8 mouse cellular contexts compared by ENCODE assay signal in the genomic region with DNA sequence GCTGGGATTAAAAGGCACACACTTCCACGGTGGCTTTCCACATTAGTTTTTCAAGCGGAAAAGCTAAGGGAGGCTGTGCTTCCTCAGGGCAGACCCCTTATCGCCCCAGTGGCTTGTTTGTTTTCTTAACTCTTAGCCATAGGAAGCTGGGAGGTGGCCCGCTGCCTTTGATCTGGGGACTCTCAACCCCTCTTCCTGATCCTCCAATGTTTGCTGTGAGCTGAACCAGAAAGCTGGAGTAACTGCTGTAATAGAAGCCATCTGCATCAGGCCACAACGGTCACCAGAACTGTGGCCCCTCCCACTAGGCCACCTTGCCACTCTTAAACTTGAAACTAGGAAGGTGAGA. TPM values are rescaled to one million over a fixed set of nuclear protein-coding genes. Genes with fewer than 3 reads are reported as not detected.
DNase-seq lines count a peak whose midpoint lies in the region; ATAC-seq and TF ChIP-seq lines count a peak whose summit lies in the region.

A gene (plus strand): TSS at position 182 of the 349 bp plus-strand sequence.

- no peak for TF ChIP-seq CTCF in ES-Bruce4 (IDR thresholded peaks at IDR 0.05; ENCODE audit: low read depth, low read length)

- peak within 1 kb of the TSS; percentile 54; the same call in 1 of the 2 replicates for H3K9ac ChIP-seq in heart, embryonic 13.5 days
- peak within 1 kb of the TSS; percentile 89 for H3K9ac ChIP-seq in ES-Bruce4 (ENCODE audit: low read depth, poor library complexity, severe bottlenecking)
- no peak within 1 kb of the TSS for H3K9ac ChIP-seq in forebrain, embryonic 16.5 days (replicated peaks; ENCODE audit: low read depth, low read length)
- peak within 1 kb of the TSS; percentile 56 for H3K9ac ChIP-seq in liver, embryonic 11.5 days (ENCODE audit: low read depth, low read length)

- H3K27ac ChIP-seq in heart, embryonic 13.5 days (replicated peaks), result 0 out of 2 replicates have a peak within 1 kb of the TSS, but pooled peaks have one; percentile 6
- peak within 1 kb of the TSS; percentile 83 for H3K27ac ChIP-seq in ES-Bruce4 (ENCODE audit: insufficient read depth, low read length)
- no peak within 1 kb of the TSS for H3K27ac ChIP-seq in forebrain, embryonic 16.5 days (ENCODE audit: low read length)
- H3K27ac ChIP-seq in liver, embryonic 11.5 days (ENCODE audit: low read depth, low read length), result peak within 1 kb of the TSS; percentile 77

- H3K4me2 ChIP-seq in heart, embryonic 13.5 days, result peak within 1 kb of the TSS; percentile 65
- H3K4me2 ChIP-seq in forebrain, embryonic 16.5 days (ENCODE audit: low read length), result peak within 1 kb of the TSS; percentile 8; the same call in 1 of the 2 replicates
- H3K4me2 ChIP-seq in liver, embryonic 11.5 days, result peak within 1 kb of the TSS; percentile 33

- DNase-seq in heart, postnatal 4 days, result no peak
- DNase-seq in liver, embryonic 11.5 days (ENCODE audit: low spot score), result no peak
- no peak for DNase-seq in gastrocnemius, adult 18-20 months (ENCODE audit: low spot score)
- DNase-seq in testis, postnatal 10 days (ENCODE audit: low spot score), result no peak
- DNase-seq in left cerebral cortex, adult 9 months (ENCODE audit: low spot score in 2 of 2), result no peak

- WGBS in heart, embryonic 13.5 days, result 27% methylated on average over 5 of the region's 5 CpGs
- WGBS in forebrain, embryonic 16.5 days, result 18% methylated on average over 5 of the region's 5 CpGs
- 12% methylated on average over 5 of the region's 5 CpGs for WGBS in liver, embryonic 11.5 days

- no peak for TF ChIP-seq EP300 in ES-Bruce4 (IDR thresholded peaks at IDR 0.05; ENCODE audit: insufficient read depth, low read depth, low read length)

- ATAC-seq in heart, embryonic 13.5 days (ENCODE audit: extremely low read depth, insufficient number of reproducible peaks, low FRiP score, low TSS enrichment), result no peak
- no peak for ATAC-seq in forebrain, embryonic 16.5 days
- peak; percentile 24 for ATAC-seq in liver, embryonic 11.5 days (replicated peaks; ENCODE audit: low FRiP score)

- peak within 1 kb of the TSS; percentile 38 for H3K4me3 ChIP-seq in heart, embryonic 13.5 days
- peak within 1 kb of the TSS; percentile 79 for H3K4me3 ChIP-seq in ES-Bruce4 (ENCODE audit: low read depth, low read length)
- no peak within 1 kb of the TSS for H3K4me3 ChIP-seq in forebrain, embryonic 16.5 days (replicated peaks; ENCODE audit: low read length)
- peak within 1 kb of the TSS; percentile 47 for H3K4me3 ChIP-seq in liver, embryonic 11.5 days (ENCODE audit: low read depth, low read length)

- no peak for TF ChIP-seq POLR2A in ES-Bruce4 (IDR thresholded peaks at IDR 0.05; ENCODE audit: insufficient read depth, low read length)

- peaks cover 41% of the 10 kb centered on the region for H3K27me3 ChIP-seq in heart, embryonic 13.5 days (replicated peaks)
- no peaks in the 10 kb centered on the region for H3K27me3 ChIP-seq in ES-Bruce4 (ENCODE audit: control insufficient read depth, insufficient read depth, low read length, poor library complexity, severe bottlenecking)
- H3K27me3 ChIP-seq in forebrain, embryonic 16.5 days (replicated peaks; ENCODE audit: control insufficient read depth, insufficient read depth, low read length), result peaks cover 14% of the 10 kb centered on the region
- H3K27me3 ChIP-seq in liver, embryonic 11.5 days (replicated peaks; ENCODE audit: control insufficient read depth, insufficient read depth, low read length), result peaks cover 53% of the 10 kb centered on the region

- H3K4me1 ChIP-seq in heart, embryonic 13.5 days, result peaks cover 26% of the 10 kb centered on the region
- H3K4me1 ChIP-seq in ES-Bruce4 (ENCODE audit: control insufficient read depth, insufficient read depth, low read length), result peaks cover 8% of the 10 kb centered on the region
- peaks cover 4% of the 10 kb centered on the region; the same call in 1 of the 2 replicates for H3K4me1 ChIP-seq in forebrain, embryonic 16.5 days (replicated peaks; ENCODE audit: control insufficient read depth, insufficient read depth, low read length)
- peaks cover 4% of the 10 kb centered on the region; the same call in 1 of the 2 replicates for H3K4me1 ChIP-seq in liver, embryonic 11.5 days (replicated peaks; ENCODE audit: control insufficient read depth, insufficient read depth, low read length)

- 0 out of 2 replicates have a peak, but pooled peaks cover 3% of the 10 kb centered on the region for H3K9me3 ChIP-seq in heart, embryonic 13.5 days
- H3K9me3 ChIP-seq in ES-Bruce4 (replicated peaks; ENCODE audit: control insufficient read depth, insufficient read depth, low read length, poor library complexity, severe bottlenecking), result no peaks in the 10 kb centered on the region
- no peaks in the 10 kb centered on the region for H3K9me3 ChIP-seq in forebrain, embryonic 16.5 days (ENCODE audit: control insufficient read depth, low read length)
- H3K9me3 ChIP-seq in liver, embryonic 11.5 days (ENCODE audit: control insufficient read depth, low read length), result no peaks in the 10 kb centered on the region

- H3K36me3 ChIP-seq in heart, embryonic 13.5 days, result no peaks in the 10 kb centered on the region
- H3K36me3 ChIP-seq in ES-Bruce4 (ENCODE audit: control insufficient read depth, insufficient read depth, low read length, poor library complexity, severe bottlenecking), result 0 out of 2 replicates have a peak, but pooled peaks cover 4% of the 10 kb centered on the region
- H3K36me3 ChIP-seq in forebrain, embryonic 16.5 days (ENCODE audit: control insufficient read depth, insufficient read depth), result no peaks in the 10 kb centered on the region
- no peaks in the 10 kb centered on the region for H3K36me3 ChIP-seq in liver, embryonic 11.5 days (ENCODE audit: control insufficient read depth, insufficient read depth, low read length)

RNA-seq across cellular contexts. Expression of the gene that starts here (rescaled TPM):
- 2.2 and 2.9 TPM in 2 replicates for polyA plus RNA-seq in heart, embryonic 13.5 days (2015; fragmentation: Nextera tagmentation; extraction: Ambion mirVana)
- not detected for total RNA-seq in heart, postnatal 4 days (2021)
- polyA plus RNA-seq in ES-Bruce4 (2011; ENCODE audit: insufficient read depth, insufficient read length, low read depth, missing spikeins), result 45.6 and 48.2 TPM in 2 replicates
- 0.51 and 0.70 TPM in 2 replicates for polyA plus RNA-seq in forebrain, embryonic 16.5 days (2015; fragmentation: Nextera tagmentation; extraction: Ambion mirVana)
- 33.2 and 34.1 TPM in 2 replicates for polyA plus RNA-seq in liver, embryonic 11.5 days (2014; fragmentation: Nextera tagmentation; extraction: Ambion mirVana)
- total RNA-seq in gastrocnemius, adult 18-20 months (2021), result under 1 TPM in 1 of 2 experiments, not detected in 1; 0.12 TPM

Comparison
In these comparisons a context has a peak if more than half of its experiments do, and no peak if none do; other contexts are left out.
1. H3K4me2 ChIP-seq: peak in every context shown above with its lines; median percentile 65 in heart, embryonic 13.5 days; 33 in liver, embryonic 11.5 days; 8 in forebrain, embryonic 16.5 days.